8 mouse cellular contexts compared by ENCODE assay signal in the genomic region with DNA sequence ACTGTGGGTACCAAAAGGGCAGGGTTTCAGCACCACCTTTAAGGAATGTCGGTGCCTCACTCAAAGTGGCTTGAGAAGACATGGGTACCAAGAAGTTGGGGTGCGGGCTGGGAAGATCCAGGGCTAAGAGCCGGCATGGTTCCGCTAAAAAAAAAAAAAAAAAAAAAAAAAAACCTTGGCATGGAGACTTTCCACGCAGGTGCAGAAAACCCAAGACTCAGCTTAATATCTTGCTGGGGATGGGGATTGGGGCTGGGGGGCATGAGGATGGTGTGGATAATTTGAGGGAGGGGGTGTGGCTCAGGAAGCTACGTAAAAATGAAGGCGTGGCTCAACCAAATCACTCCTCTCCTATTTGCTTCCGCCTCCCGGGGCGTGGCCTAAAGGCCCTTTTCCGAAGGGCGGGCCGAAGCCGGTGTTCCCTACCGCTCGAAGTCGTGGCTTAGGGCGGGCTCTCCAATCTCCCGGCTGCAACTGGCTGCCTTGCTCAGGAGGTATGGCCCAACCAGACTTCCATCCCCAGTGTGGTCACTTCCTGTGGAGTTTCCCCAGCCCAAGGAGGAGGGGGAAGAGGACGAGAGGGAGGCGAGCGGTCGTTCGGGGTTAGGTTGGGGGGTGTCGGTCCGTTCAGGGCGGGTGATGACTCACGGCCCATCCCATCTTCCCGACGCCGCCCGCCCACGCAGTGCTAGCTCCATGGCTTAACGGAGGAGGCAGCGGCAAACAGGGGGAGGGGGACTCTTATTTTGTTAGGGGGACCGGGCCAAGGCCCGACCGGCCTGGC. TPM values are rescaled to one million over a fixed set of nuclear protein-coding genes. Genes with fewer than 3 reads are reported as not detected.
DNase-seq lines count a peak whose midpoint lies in the region; ATAC-seq lines count a peak whose summit lies in the region.

A gene (plus strand): TSS at position 424 of the 784 bp plus-strand sequence.

- H3K27me3 ChIP-seq in heart, embryonic 13.5 days (replicated peaks) = no peaks in the 10 kb centered on the region
- H3K27me3 ChIP-seq in liver, embryonic 12.5 days (replicated peaks) = no peaks in the 10 kb centered on the region
- H3K27me3 ChIP-seq in stomach, embryonic 15.5 days (replicated peaks) = no peaks in the 10 kb centered on the region

- no peaks in the 10 kb centered on the region for H3K9me3 ChIP-seq in heart, embryonic 13.5 days
- H3K9me3 ChIP-seq in liver, embryonic 12.5 days (replicated peaks) = no peaks in the 10 kb centered on the region
- H3K9me3 ChIP-seq in stomach, embryonic 15.5 days = no peaks in the 10 kb centered on the region

- peak within 1 kb of the TSS; percentile 84 for H3K27ac ChIP-seq in heart, embryonic 13.5 days (replicated peaks)
- H3K27ac ChIP-seq in liver, embryonic 12.5 days = peak within 1 kb of the TSS; percentile 80
- peak within 1 kb of the TSS; percentile 80 for H3K27ac ChIP-seq in stomach, embryonic 15.5 days

- H3K4me2 ChIP-seq in heart, embryonic 13.5 days = peak within 1 kb of the TSS; percentile 75
- H3K4me2 ChIP-seq in liver, embryonic 12.5 days = peak within 1 kb of the TSS; percentile 83
- peak within 1 kb of the TSS; percentile 63 for H3K4me2 ChIP-seq in stomach, embryonic 15.5 days

- H3K4me3 ChIP-seq in heart, embryonic 13.5 days = peak within 1 kb of the TSS; percentile 76
- peak within 1 kb of the TSS; percentile 74 for H3K4me3 ChIP-seq in liver, embryonic 12.5 days
- H3K4me3 ChIP-seq in stomach, embryonic 15.5 days (replicated peaks) = peak within 1 kb of the TSS; percentile 64

- H3K36me3 ChIP-seq in heart, embryonic 13.5 days = peaks cover 13% of the 10 kb centered on the region
- peaks cover 11% of the 10 kb centered on the region for H3K36me3 ChIP-seq in liver, embryonic 12.5 days
- H3K36me3 ChIP-seq in stomach, embryonic 15.5 days = no peaks in the 10 kb centered on the region

- 16% methylated on average over 38 of the region's 38 CpGs for WGBS in heart, embryonic 13.5 days
- 11% methylated on average over 38 of the region's 38 CpGs for WGBS in liver, embryonic 12.5 days (ENCODE audit: insufficient replicate concordance)
- WGBS in stomach, embryonic 15.5 days = 26% methylated on average over 38 of the region's 38 CpGs

- peaks cover 22% of the 10 kb centered on the region for H3K4me1 ChIP-seq in heart, embryonic 13.5 days
- H3K4me1 ChIP-seq in liver, embryonic 12.5 days = peaks cover 38% of the 10 kb centered on the region
- 0 out of 2 replicates have a peak, but pooled peaks cover 5% of the 10 kb centered on the region for H3K4me1 ChIP-seq in stomach, embryonic 15.5 days

- peak; percentile 94 for DNase-seq in CD4-positive helper T cell, adult 2 months (ENCODE audit: low read depth, low spot score)
- peak; percentile 79 for DNase-seq in brain, embryonic 18.5 days (ENCODE audit: low read depth, low spot score)
- peak; percentile 95 for DNase-seq in kidney, postnatal 10 days
- DNase-seq in natural killer cell, adult 2 months (ENCODE audit: low spot score in 2 of 2) = peak; percentile 89

- H3K9ac ChIP-seq in heart, embryonic 13.5 days = peak within 1 kb of the TSS; percentile 89
- peak within 1 kb of the TSS; percentile 73 for H3K9ac ChIP-seq in liver, embryonic 12.5 days
- peak within 1 kb of the TSS; percentile 22; the same call in 1 of the 2 replicates for H3K9ac ChIP-seq in stomach, embryonic 15.5 days

- ATAC-seq in erythroid progenitor cell, adult 5-6 weeks (replicated peaks; ENCODE audit: low FRiP score, poor library complexity, severe bottlenecking) = peak; percentile 97
- peak; percentile 92 for ATAC-seq in heart, embryonic 13.5 days (ENCODE audit: extremely low read depth, insufficient number of reproducible peaks, low FRiP score, low TSS enrichment)
- ATAC-seq in liver, embryonic 12.5 days = peak; percentile 93
- ATAC-seq in stomach, embryonic 15.5 days (ENCODE audit: insufficient read depth, low FRiP score, low read depth) = peak; percentile 97

RNA-seq across cellular contexts. Expression of the gene that starts here (rescaled TPM):
- total RNA-seq in erythroid progenitor cell, adult 5-6 weeks (2015; ENCODE audit: low replicate concordance) = 18.9 and 23.4 TPM in 2 replicates
- total RNA-seq in erythroid progenitor cell, adult 5-6 weeks (2017; ENCODE audit: low replicate concordance) = 21.5 and 22.7 TPM in 2 replicates
- polyA plus RNA-seq in heart, embryonic 13.5 days (2015; fragmentation: Nextera tagmentation; extraction: Ambion mirVana) = 16.3 and 16.9 TPM in 2 replicates
- 14.1 and 15.1 TPM in 2 replicates for polyA plus RNA-seq in liver, embryonic 12.5 days (2016; fragmentation: Nextera tagmentation; extraction: Ambion mirVana)
- 26.2 and 29.9 TPM in 2 replicates for polyA plus RNA-seq in stomach, embryonic 15.5 days (2015; fragmentation: Nextera tagmentation; extraction: Ambion mirVana)

Comparison
In these comparisons a context has a peak if more than half of its experiments do, and no peak if none do; other contexts are left out.
1. Peak in every context shown above with its lines: DNase-seq, ATAC-seq, H3K4me3 ChIP-seq and H3K27ac ChIP-seq.
2. H3K9ac ChIP-seq: peak in every context shown above with its lines; median percentile 89 in heart, embryonic 13.5 days; 73 in liver, embryonic 12.5 days; 22 in stomach, embryonic 15.5 days.